Mouse (Mus musculus): Measurements from ENCODE around the gene Mypn.

GRCm38 (mm10) chr10:63154226-63154625 is 49.5 kb downstream of the Mypn start:
- TF ChIP-seq POLR2A (IDR thresholded peaks at IDR 0.05; ENCODE audit: borderline replicate concordance, low read depth, low read length) (no peak), CTCF (IDR thresholded peaks at IDR 0.05; ENCODE audit: low read depth, low read length) (no peak)
